Mouse (Mus musculus) cortical plate, adult 2 months (tissue): ENCODE results near the gene Fndc8. TPM values are rescaled to one million over a fixed set of nuclear protein-coding genes. Genes with fewer than 3 reads are reported as not detected.

Experiments used
- H3K27ac ChIP-seq: fragments of 200-500 bp; 2 replicates; pipeline ENCODE4 v1.5.1; 2012; ENCODE audit warnings: low read length, control low read depth, inconsistent platforms; ENCODE audit not compliant: insufficient read depth
- H3K4me1 ChIP-seq: fragments of 200-500 bp; 2 replicates; pipeline ENCODE4 v1.6.1; 2011; ENCODE audit warnings: low read length; ENCODE audit not compliant: control insufficient read depth, insufficient read depth
- H3K4me3 ChIP-seq: fragments of 200-500 bp; 2 replicates; pipeline ENCODE4 v1.5.1; 2011; ENCODE audit warnings: mild to moderate bottlenecking, low read length, control low read depth; ENCODE audit not compliant: insufficient read depth
- CTCF ChIP-seq: fragments of 200-500 bp; IDR thresholded peaks from 2 replicates; pipeline ENCODE4 v1.5.1; 2011; ENCODE audit warnings: mild to moderate bottlenecking, control low read depth, low read length; ENCODE audit not compliant: insufficient read depth; ENCODE audit errors: extremely low read depth
- POLR2A ChIP-seq: fragments of 200-500 bp; IDR thresholded peaks from 2 replicates; pipeline ENCODE4 v1.6.1; 2011; ENCODE audit warnings: mild to moderate bottlenecking, low read length, control low read depth; ENCODE audit not compliant: insufficient read depth; ENCODE audit errors: extremely low read depth
- polyA plus RNA-seq: library from polyadenylated mRNA; depleted of rRNA; stranded (reverse); fragments of >200 nt; gene quantifications from 2 replicates; pipeline ENCODE4 v1.2.3, GENCODE M21; 2012; rRNA removed

Fndc8 gene
- polyA plus RNA-seq, 1 experiment, result not detected

GRCm38 (mm10) chr11:82933186-82933585, 41.3 kb downstream of the Fndc8 start:
- Histone ChIP-seq H3K27ac (no peak overlapping the region), H3K4me3 (no peak overlapping the region), H3K4me1 (no peaks in the 10 kb centered on the region)
- TF ChIP-seq POLR2A (no peak), CTCF (no peak)

GRCm38 (mm10) chr11:82943336-82943735, 51.4 kb downstream of the Fndc8 start:
- H3K4me1 ChIP-seq, result no peaks in the 10 kb centered on the region
- TF ChIP-seq POLR2A (no peak), CTCF (no peak)
- H3K27ac ChIP-seq, result no peak overlapping the region
- H3K4me3 ChIP-seq, result no peak overlapping the region

- H3K4me3 ChIP-seq, result no peak overlapping the region
- H3K27ac ChIP-seq, result no peak overlapping the region
- no peaks in the 10 kb centered on the region for H3K4me1 ChIP-seq
- TF ChIP-seq CTCF, result no peak
- no peak for TF ChIP-seq POLR2A
Measured at GRCm38 (mm10) chr11:82945636-82946035, 53.7 kb downstream of the Fndc8 start.

GRCm38 (mm10) chr11:82947457-82947856, 55.5 kb downstream of the Fndc8 start:
- TF ChIP-seq POLR2A (no peak), CTCF (no peak)
- Histone ChIP-seq H3K4me3 (no peak overlapping the region), H3K4me1 (no peaks in the 10 kb centered on the region), H3K27ac (no peak overlapping the region)

- H3K27ac ChIP-seq, result no peak overlapping the region
- H3K4me1 ChIP-seq, result no peaks in the 10 kb centered on the region
- TF ChIP-seq POLR2A (no peak), CTCF (no peak)
- H3K4me3 ChIP-seq, result no peak overlapping the region
Measured at GRCm38 (mm10) chr11:82949036-82949435, 57.1 kb downstream of the Fndc8 start.

Other genes with a start within 250 kb of the Fndc8 start
- gene Cct6b, start 127.8 kb upstream of the Fndc8 start, polyA plus RNA-seq, result 0.19 and 0.21 TPM in 2 replicates
- 11.1 and 11.3 TPM in 2 replicates for gene Zfp830, start 127.8 kb upstream of the Fndc8 start, polyA plus RNA-seq
- gene Lig3, start 111.0 kb upstream of the Fndc8 start, polyA plus RNA-seq, result 24.9 and 25.2 TPM in 2 replicates
- gene Rffl, start 20.9 kb upstream of the Fndc8 start, polyA plus RNA-seq, result 11.1 and 12.7 TPM in 2 replicates
- 16.1 and 16.6 TPM in 2 replicates for gene Rad51d, start 1.5 kb upstream of the Fndc8 start, polyA plus RNA-seq
- 36.8 and 39.6 TPM in 2 replicates for gene Nle1, start 16.3 kb downstream of the Fndc8 start, polyA plus RNA-seq
- 2.0 and 2.7 TPM in 2 replicates for gene Unc45b, start 18.4 kb downstream of the Fndc8 start, polyA plus RNA-seq
- gene Slfn5, start 59.2 kb downstream of the Fndc8 start, polyA plus RNA-seq, result 4.3 TPM in 2 replicates
- gene Slfn9, start 99.7 kb downstream of the Fndc8 start, polyA plus RNA-seq, result 0.17 and 0.25 TPM in 2 replicates
- gene Slfn8, start 128.7 kb downstream of the Fndc8 start, polyA plus RNA-seq, result 0.93 and 0.96 TPM in 2 replicates
- 1.7 and 2.5 TPM in 2 replicates for gene Slfn2, start 173.0 kb downstream of the Fndc8 start, polyA plus RNA-seq
- 0.04 and 0.09 TPM in 2 replicates for gene Slfn1, start 224.7 kb downstream of the Fndc8 start, polyA plus RNA-seq